In genomic region chr11:62457891-62458270, GRCm38 (mm10) we compare ENCODE assay signal across 8 mouse cellular contexts. TPM values are rescaled to one million over a fixed set of nuclear protein-coding genes. Genes with fewer than 3 reads are reported as not detected.
DNase-seq lines count a peak whose midpoint lies in the region; ATAC-seq and TF ChIP-seq lines count a peak whose summit lies in the region.

No protein-coding gene starts in this region.

- TF ChIP-seq EP300 in liver, embryonic 14.5 days (IDR thresholded peaks at IDR 0.05; ENCODE audit: low read depth), result no peak

- TF ChIP-seq CTCF in kidney, adult 2 months (conservative IDR thresholded peaks at IDR 0.05; ENCODE audit: insufficient read depth, insufficient read length, low read depth, low read length), result no peak
- TF ChIP-seq CTCF in liver, embryonic 14.5 days (IDR thresholded peaks at IDR 0.05; ENCODE audit: low read depth), result no peak

- no peak for TF ChIP-seq POLR2A in kidney, adult 2 months (IDR thresholded peaks at IDR 0.05; ENCODE audit: low read depth, low read length)

- no peaks in the 10 kb centered on the region for H3K9me3 ChIP-seq in forebrain, embryonic 16.5 days (ENCODE audit: control insufficient read depth, low read length)
- no peaks in the 10 kb centered on the region for H3K9me3 ChIP-seq in liver, embryonic 14.5 days (ENCODE audit: control insufficient read depth, low read length)

- peak overlapping the region; percentile 78 for H3K4me2 ChIP-seq in forebrain, embryonic 16.5 days (ENCODE audit: low read length)
- peak overlapping the region; percentile 89 for H3K4me2 ChIP-seq in liver, embryonic 14.5 days (ENCODE audit: low read depth)

- H3K9ac ChIP-seq in forebrain, embryonic 16.5 days (replicated peaks; ENCODE audit: low read depth, low read length), result peak overlapping the region; percentile 97
- H3K9ac ChIP-seq in liver, embryonic 14.5 days (replicated peaks), result peak overlapping the region; percentile 98

- H3K27me3 ChIP-seq in kidney, adult 2 months (replicated peaks; ENCODE audit: control insufficient read depth, insufficient read depth, low read length), result no peaks in the 10 kb centered on the region
- no peaks in the 10 kb centered on the region for H3K27me3 ChIP-seq in forebrain, embryonic 16.5 days (replicated peaks; ENCODE audit: control insufficient read depth, insufficient read depth, low read length)
- H3K27me3 ChIP-seq in liver, embryonic 14.5 days (ENCODE audit: control insufficient read depth, insufficient read depth, low read length), result no peaks in the 10 kb centered on the region

- peak overlapping the region; percentile 94 for H3K27ac ChIP-seq in kidney, adult 2 months (ENCODE audit: insufficient read depth, low read depth, low read length)
- peak overlapping the region; percentile 95 for H3K27ac ChIP-seq in forebrain, embryonic 16.5 days (ENCODE audit: low read length)
- peak overlapping the region; percentile 89 for H3K27ac ChIP-seq in liver, embryonic 14.5 days

- no peaks in the 10 kb centered on the region for H3K36me3 ChIP-seq in kidney, adult 2 months (ENCODE audit: control insufficient read depth, insufficient read depth, low read length)
- no peaks in the 10 kb centered on the region; the same call in 1 of the 2 replicates for H3K36me3 ChIP-seq in forebrain, embryonic 16.5 days (ENCODE audit: control insufficient read depth, insufficient read depth)
- H3K36me3 ChIP-seq in liver, embryonic 14.5 days (replicated peaks; ENCODE audit: control insufficient read depth, insufficient read depth, low read depth), result no peaks in the 10 kb centered on the region

- H3K4me3 ChIP-seq in kidney, adult 2 months (ENCODE audit: insufficient read depth, low read depth, low read length), result peak overlapping the region; percentile 97
- H3K4me3 ChIP-seq in forebrain, embryonic 16.5 days (replicated peaks; ENCODE audit: low read length), result peak overlapping the region; percentile 86
- H3K4me3 ChIP-seq in liver, embryonic 14.5 days (ENCODE audit: insufficient read depth in 1 of 2, low read depth in 2 of 2, low read length in 2 of 2), result peak overlapping the region; percentile 70 to 85

- DNase-seq in kidney, adult 2 months, result no peak
- DNase-seq in kidney, postnatal 14 days, result no peak
- peak; percentile 68 for DNase-seq in MEL-GATA-1-ER (ENCODE audit: extremely low read depth, low read depth)
- DNase-seq in liver, embryonic 14.5 days (ENCODE audit: low read depth in 3 of 3, low spot score in 3 of 3), result peak in 2 of 3 experiments; percentile 18 to 37
- no peak for DNase-seq in adrenal gland, postnatal 25 days
- no peak for DNase-seq in layer of hippocampus, adult 9-11 months
- no peak for DNase-seq in embryo, embryonic 9.5 days (ENCODE audit: extremely low spot score)

- no peak for ATAC-seq in forebrain, embryonic 16.5 days
- ATAC-seq in liver, embryonic 14.5 days (ENCODE audit: insufficient read depth), result no peak

- no peaks in the 10 kb centered on the region; the same call in 1 of the 2 replicates for H3K4me1 ChIP-seq in kidney, adult 2 months (ENCODE audit: control insufficient read depth, insufficient read depth, low read length)
- peaks cover 8% of the 10 kb centered on the region for H3K4me1 ChIP-seq in forebrain, embryonic 16.5 days (replicated peaks; ENCODE audit: control insufficient read depth, insufficient read depth, low read length)
- peaks cover 0 to 3% of the 10 kb centered on the region in 2 experiments; a peak in 3 of 4 replicates for H3K4me1 ChIP-seq in liver, embryonic 14.5 days (replicated peaks; ENCODE audit: control insufficient read depth in 2 of 2, insufficient read depth in 2 of 2, low read length in 1 of 2)

- WGBS in kidney, adult 2 months, result 1% methylated on average over 18 of the region's 18 CpGs
- under 1% methylated on average over 18 of the region's 18 CpGs for WGBS in forebrain, embryonic 16.5 days
- WGBS in liver, embryonic 14.5 days (ENCODE audit: insufficient replicate concordance), result under 1% methylated on average over 18 of the region's 18 CpGs

RNA-seq across cellular contexts. Expression of gene Pigl, which starts 0.4 kb away (rescaled TPM):
- 7.1 and 8.7 TPM in 2 replicates for polyA plus RNA-seq in kidney, adult 2 months (2012; rRNA removed)
- 6.2 and 6.9 TPM in 2 replicates for polyA plus RNA-seq in forebrain, embryonic 16.5 days (2015; fragmentation: Nextera tagmentation; extraction: Ambion mirVana)
- 3.5 and 3.9 TPM in 2 replicates for polyA plus RNA-seq in liver, embryonic 14.5 days (2012; rRNA removed)
- polyA plus RNA-seq in liver, embryonic 14.5 days (2014; fragmentation: Nextera tagmentation; extraction: Ambion mirVana), result 4.1 and 4.3 TPM in 2 replicates
- 7.9 and 12.0 TPM in 2 replicates for total RNA-seq in adrenal gland, postnatal 25 days (2021)

RNA-seq across cellular contexts. Expression of gene Ncor1, which starts 0.5 kb away (rescaled TPM):
- polyA plus RNA-seq in kidney, adult 2 months (2012; rRNA removed), result 110 and 127 TPM in 2 replicates
- polyA plus RNA-seq in forebrain, embryonic 16.5 days (2015; fragmentation: Nextera tagmentation; extraction: Ambion mirVana), result 186 and 203 TPM in 2 replicates
- polyA plus RNA-seq in liver, embryonic 14.5 days (2012; rRNA removed), result 35.4 and 37.1 TPM in 2 replicates
- polyA plus RNA-seq in liver, embryonic 14.5 days (2014; fragmentation: Nextera tagmentation; extraction: Ambion mirVana), result 54.3 and 65.3 TPM in 2 replicates
- 241 and 268 TPM in 2 replicates for total RNA-seq in adrenal gland, postnatal 25 days (2021)

Comparison
In these comparisons a context has a peak if more than half of its experiments do, and no peak if none do; other contexts are left out.
1. DNase-seq: peak in MEL-GATA-1-ER (single experiment) and liver, embryonic 14.5 days (2 of 3); none in kidney, adult 2 months (single experiment), kidney, postnatal 14 days (single experiment), adrenal gland, postnatal 25 days (single experiment), layer of hippocampus, adult 9-11 months (single experiment) and embryo, embryonic 9.5 days (single experiment).
2. Peak in every context shown above with its lines, with median percentiles within 50 percentile points of each other: H3K27ac ChIP-seq and H3K4me3 ChIP-seq.